Mouse (Mus musculus) olfactory bulb, adult 2 months (tissue): ENCODE measurements around the gene Gpd2. TPM values are rescaled to one million over a fixed set of nuclear protein-coding genes. Genes with fewer than 3 reads are reported as not detected.
A peak's percentile ranks its signal among the peaks of the same experiment; 100 is the strongest.

Experiments used
- H3K27ac ChIP-seq: fragments of 200-500 bp; 2 replicates; pipeline ENCODE4 v1.5.1; 2012; ENCODE audit warnings: low read depth, low read length; ENCODE audit not compliant: insufficient read depth
- H3K4me1 ChIP-seq: fragments of 200-500 bp; 2 replicates; pipeline ENCODE4 v1.6.1; 2012; ENCODE audit warnings: low read length; ENCODE audit not compliant: control insufficient read depth, insufficient read depth
- H3K4me3 ChIP-seq: fragments of 200-500 bp; 2 replicates; pipeline ENCODE4 v1.5.1; 2012; ENCODE audit warnings: mild to moderate bottlenecking, low read depth, low read length, moderate library complexity; ENCODE audit not compliant: insufficient read depth
- CTCF ChIP-seq: fragments of 200-500 bp; IDR thresholded peaks from 2 replicates; pipeline ENCODE4 v1.5.1; 2012; ENCODE audit warnings: low read depth, mild to moderate bottlenecking, low read length, moderate library complexity; ENCODE audit not compliant: insufficient read depth
- POLR2A ChIP-seq: fragments of 200-500 bp; IDR thresholded peaks from 2 replicates; pipeline ENCODE4 v1.6.1; 2012; ENCODE audit warnings: mild to moderate bottlenecking, low read depth, low read length, moderate library complexity; ENCODE audit not compliant: insufficient read depth
- WGBS: fragments of 180-500 bp; shearing (Covaris S2); methylation state at CpG from one replicate; pipeline ENCODE4 v1.1.7; 2018; 5-methylcytosine and 5-hydroxymethylcytosine counted together
- polyA plus RNA-seq: library from polyadenylated mRNA; stranded (reverse); fragments of >200 nt; gene quantifications from 2 replicates; pipeline ENCODE4 v1.2.4, GENCODE M21; 2012; ENCODE audit warnings: low replicate concordance; ENCODE audit not compliant: missing spikeins, insufficient read depth, insufficient read length

The Gpd2 gene
- polyA plus RNA-seq, 1 experiment: not detected

DNA sequence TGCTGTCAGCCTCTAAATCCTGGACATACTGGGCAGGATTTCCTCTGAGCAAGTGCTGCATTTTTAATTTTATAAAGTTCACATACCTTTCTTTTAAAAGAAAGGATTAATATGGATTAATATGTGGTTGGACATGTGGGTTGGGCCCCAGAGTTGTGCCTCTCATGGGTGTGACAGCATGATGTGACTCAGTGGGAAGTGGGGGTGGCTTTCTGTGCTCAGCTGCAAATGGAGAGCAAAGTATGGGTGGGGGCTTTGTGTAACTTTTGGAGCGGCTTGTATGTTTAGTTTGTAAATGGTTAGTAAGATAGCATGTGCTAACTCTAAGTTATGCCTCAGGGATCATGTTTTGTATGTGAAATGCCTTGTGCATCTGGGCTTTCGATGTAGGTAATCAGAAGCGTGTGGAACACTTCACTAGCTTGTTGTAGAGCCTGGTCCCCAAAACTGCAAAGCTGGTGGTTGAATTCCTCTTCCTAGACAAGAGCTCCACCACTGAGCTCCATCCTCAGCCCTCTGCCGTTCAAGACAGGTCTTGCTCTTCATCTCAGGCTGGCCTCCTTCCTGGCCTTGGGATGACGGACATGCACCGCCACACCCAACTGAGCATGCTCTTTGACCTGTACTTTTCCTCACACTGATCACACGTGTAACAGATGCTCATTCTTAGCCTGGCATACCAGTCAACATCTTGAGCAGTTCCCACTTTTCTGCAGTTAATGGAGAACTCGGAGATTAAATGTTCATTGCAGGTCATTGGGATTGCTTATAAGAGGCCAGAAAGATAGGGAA is 24.0 kb downstream of the Gpd2 start:
- no peak overlapping the region for H3K4me3 ChIP-seq
- no peak for TF ChIP-seq CTCF
- TF ChIP-seq POLR2A: no peak
- no peak overlapping the region for H3K27ac ChIP-seq
- 89% methylated on average over 8 of the region's 8 CpGs for WGBS
- peaks cover 1% of the 10 kb centered on the region; the same call in 1 of the 2 replicates for H3K4me1 ChIP-seq

GRCm38 (mm10) chr2:57263431-57263830 is 26.0 kb downstream of the Gpd2 start:
- H3K4me3 ChIP-seq: no peak overlapping the region
- H3K4me1 ChIP-seq: no peaks in the 10 kb centered on the region
- TF ChIP-seq POLR2A (no peak), CTCF (no peak)
- H3K27ac ChIP-seq: no peak overlapping the region
- WGBS: 93% methylated on average over 1 of the region's 1 CpGs

DNA sequence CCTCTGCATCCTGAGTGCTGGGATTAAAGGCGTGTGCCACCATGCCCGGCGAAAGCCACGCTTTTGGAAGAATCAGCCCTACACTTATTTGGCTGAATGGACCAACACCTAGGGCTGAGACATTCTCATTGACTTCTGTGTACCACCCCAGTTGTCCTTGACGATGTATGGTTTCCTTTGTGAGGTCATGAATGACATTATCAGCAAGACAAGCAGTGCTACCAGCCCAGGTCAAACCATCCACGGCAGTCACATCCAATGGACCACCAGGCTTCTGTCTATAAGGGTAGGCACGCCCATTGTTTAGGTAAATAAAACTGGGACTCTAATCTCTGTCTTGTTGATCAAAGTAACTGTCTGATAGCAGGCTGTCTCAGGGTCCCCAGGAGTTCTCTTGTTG is 27.5 kb downstream of the Gpd2 start:
- no peak overlapping the region for H3K4me3 ChIP-seq
- no peak overlapping the region for H3K27ac ChIP-seq
- TF ChIP-seq POLR2A (no peak), CTCF (no peak)
- WGBS: 96% methylated on average over 7 of the region's 7 CpGs
- no peaks in the 10 kb centered on the region for H3K4me1 ChIP-seq

DNA sequence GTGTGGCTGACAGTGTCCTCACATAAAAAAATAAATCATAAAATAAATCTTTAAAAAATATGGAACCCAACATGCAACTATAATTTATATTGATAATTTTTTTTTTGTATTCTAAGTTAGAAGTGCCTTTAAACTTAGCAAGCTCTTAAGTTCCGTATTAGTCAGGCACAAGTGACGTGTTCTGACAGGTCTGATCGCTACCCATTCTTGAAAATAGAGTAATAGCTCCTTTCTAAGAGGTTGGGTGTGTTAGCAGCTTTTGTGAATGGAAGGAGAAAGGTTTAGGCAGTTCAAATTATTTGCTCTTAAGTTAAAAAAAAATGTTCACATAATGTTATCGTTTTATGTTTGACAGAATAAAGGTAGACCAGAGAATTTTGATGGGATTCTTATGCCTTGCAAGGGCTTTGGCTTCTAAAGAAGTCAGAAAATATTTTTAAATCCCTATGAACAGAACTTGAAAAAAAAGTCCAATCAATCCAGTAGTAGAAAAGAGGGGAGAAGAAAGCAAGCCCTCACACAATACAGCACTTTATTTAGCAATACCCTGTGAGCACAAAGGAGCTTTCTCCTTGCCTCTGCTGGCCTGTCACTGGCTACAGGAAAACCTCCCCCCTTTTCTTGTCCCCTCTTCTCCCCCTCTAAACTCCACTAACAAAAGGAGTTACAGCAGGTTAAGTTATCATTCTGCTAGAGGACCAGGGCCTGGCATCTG is 29.4 kb downstream of the Gpd2 start:
- peak overlapping the region; percentile 46; the same call in 1 of the 2 replicates for H3K27ac ChIP-seq
- H3K4me1 ChIP-seq: no peaks in the 10 kb centered on the region
- WGBS: 81% methylated on average over 4 of the region's 4 CpGs
- no peak for TF ChIP-seq POLR2A
- TF ChIP-seq CTCF: no peak
- H3K4me3 ChIP-seq: no peak overlapping the region

DNA sequence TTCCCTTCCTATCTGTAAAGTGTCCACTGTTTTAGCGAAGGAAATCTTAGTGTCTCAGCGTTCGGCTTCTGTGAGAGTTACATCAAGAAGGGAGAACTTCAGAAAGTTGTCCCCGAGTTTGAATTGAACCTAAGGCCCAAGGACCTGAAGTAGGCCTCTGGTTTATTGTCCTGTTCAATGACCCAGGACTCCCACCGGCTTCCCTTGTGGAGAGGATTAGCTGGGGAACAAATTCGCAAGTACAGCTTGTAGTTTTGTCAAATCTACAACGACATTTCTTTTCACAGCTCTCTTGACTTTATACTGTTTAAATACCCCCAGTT is 29.9 kb downstream of the Gpd2 start:
- 57% methylated on average over 7 of the region's 7 CpGs for WGBS
- no peaks in the 10 kb centered on the region for H3K4me1 ChIP-seq
- H3K4me3 ChIP-seq: no peak overlapping the region
- H3K27ac ChIP-seq: peak overlapping the region; percentile 46; the same call in 1 of the 2 replicates
- TF ChIP-seq CTCF: no peak
- no peak for TF ChIP-seq POLR2A

- Histone ChIP-seq H3K27ac (peak overlapping the region; percentile 78), H3K4me3 (no peak overlapping the region), H3K4me1 (no peaks in the 10 kb centered on the region)
- TF ChIP-seq CTCF: no peak
- 69% methylated on average over 7 of the region's 7 CpGs for WGBS
These were observed 30.5 kb downstream of the Gpd2 start for GRCm38 (mm10) chr2:57267896-57268295.

- Histone ChIP-seq H3K27ac (peak overlapping the region; percentile 8; the same call in 1 of the 2 replicates), H3K4me1 (no peaks in the 10 kb centered on the region), H3K4me3 (no peak overlapping the region)
- TF ChIP-seq CTCF: no peak
- TF ChIP-seq POLR2A: no peak
- WGBS: 90% methylated on average over 3 of the region's 3 CpGs
These were observed 31.4 kb downstream of the Gpd2 start for GRCm38 (mm10) chr2:57268839-57269238.

DNA sequence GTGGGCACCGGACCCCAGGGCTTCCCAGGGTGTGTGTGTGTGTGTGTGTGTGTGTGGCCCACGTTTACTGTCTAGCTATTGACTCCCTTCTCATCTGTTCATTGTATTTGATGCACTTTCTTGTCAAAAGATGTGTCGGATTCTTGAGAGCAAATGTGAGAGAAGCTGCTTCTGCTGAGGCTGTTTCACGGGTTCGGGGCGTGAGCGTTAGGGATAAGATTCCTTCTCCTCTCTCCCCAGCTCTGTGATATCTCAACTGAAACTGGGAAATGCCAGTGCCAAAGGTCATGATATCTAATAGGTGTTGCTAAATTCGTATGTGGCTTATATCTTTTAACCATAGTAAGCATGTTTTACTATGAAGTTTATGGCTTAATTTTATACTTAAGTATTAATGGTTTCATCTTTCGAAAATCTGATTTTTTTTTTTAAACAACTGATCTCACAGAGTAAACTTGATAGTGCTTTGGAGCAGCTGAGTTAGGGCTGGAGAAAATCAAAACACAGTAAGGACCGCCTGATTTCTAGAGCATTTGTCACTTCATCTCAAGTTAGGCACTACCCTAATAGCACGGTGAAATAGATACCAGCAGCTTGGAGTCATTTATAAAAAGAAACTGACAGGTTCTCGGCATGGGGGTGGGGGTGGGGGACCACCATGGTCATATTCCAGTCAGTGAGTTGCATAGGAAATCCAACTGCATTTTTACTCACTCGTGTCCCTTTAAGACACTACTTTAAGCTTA is 32.4 kb downstream of the Gpd2 start:
- 88% methylated on average over 13 of the region's 13 CpGs for WGBS

More for the DNA sequence above, 32.4 kb downstream of the Gpd2 start:
- H3K27ac ChIP-seq: no peak overlapping the region
- no peaks in the 10 kb centered on the region for H3K4me1 ChIP-seq
- H3K4me3 ChIP-seq: no peak overlapping the region
- TF ChIP-seq POLR2A (no peak), CTCF (no peak)
